Mouse (Mus musculus) liver, adult 2 months (tissue): ENCODE measurements around the gene Tut1.

Experiments
- CTCF ChIP-seq: fragments of 200-500 bp; IDR thresholded peaks from 2 replicates; pipeline ENCODE4 v1.5.1; 2011; ENCODE audit warnings: low read depth, low read length, control low read depth
- POLR2A ChIP-seq: fragments of 200-500 bp; IDR thresholded peaks from 2 replicates; pipeline ENCODE4 v1.6.1; 2011; ENCODE audit warnings: low read length, control low read depth; ENCODE audit not compliant: insufficient read depth; ENCODE audit errors: extremely low read depth

DNA sequence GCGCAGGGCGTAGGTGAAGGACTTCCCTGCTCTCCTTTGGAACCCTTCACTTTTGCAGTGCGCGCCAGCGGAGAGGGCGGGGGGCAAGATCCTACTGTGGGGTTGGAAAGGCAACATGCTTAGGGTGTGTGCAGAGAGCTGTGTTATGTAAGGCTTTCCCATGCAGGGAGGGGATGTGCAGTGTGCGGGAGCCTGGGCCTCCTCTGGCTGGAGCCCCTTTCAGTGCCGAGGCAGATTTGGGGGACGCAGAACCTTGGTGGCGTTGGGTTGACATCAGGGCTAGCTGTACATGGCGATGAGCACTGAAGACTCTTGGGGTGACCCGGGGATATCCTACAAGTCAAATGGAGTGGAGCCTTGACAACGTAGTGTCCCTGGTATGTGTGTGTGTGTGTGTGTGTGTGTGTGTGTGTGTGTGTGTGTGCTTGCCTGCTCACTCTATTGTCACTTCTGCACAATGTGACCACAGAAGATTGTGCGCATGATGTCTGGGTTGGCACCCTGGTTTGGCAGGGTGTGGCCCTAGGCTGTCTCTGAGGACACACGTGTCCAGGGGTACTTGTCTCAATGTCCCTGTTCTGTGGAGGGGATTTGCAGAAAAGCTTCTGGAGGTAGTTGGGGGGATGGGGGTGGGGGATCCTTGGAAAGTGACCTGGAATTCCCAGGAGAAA is 36.9 kb downstream of the Tut1 start:
- no peak for TF ChIP-seq CTCF
- TF ChIP-seq POLR2A, result no peak
